Mouse (Mus musculus) heart, embryonic 16.5 days (tissue): Measurements from ENCODE around the gene Gm49721. TPM values are rescaled to one million over a fixed set of nuclear protein-coding genes. Genes with fewer than 3 reads are reported as not detected.
A peak's percentile ranks its signal among the peaks of the same experiment; 100 is the strongest.
"Not testable (repeated sequence)": the region's sequence is repeated elsewhere in the genome, so short reads cannot be mapped to it uniquely, and the experiment has no call there.

ENCODE experiments used
- ATAC-seq: fragments of 200-750 bp; cut with Nextera tagmentation; replicated peaks from 2 replicates; pipeline ENCODE4 v1.8.0; 2017; ENCODE audit warnings: moderate number of reproducible peaks; ENCODE audit not compliant: insufficient read depth, low FRiP score; ENCODE audit errors: extremely low read depth
- H3K27ac ChIP-seq: fragments of 300-500 bp; sonication (generic); 2 replicates; pipeline ENCODE4 v1.5.1; 2014; ENCODE audit warnings: mild to moderate bottlenecking, low read length, control low read depth, moderate library complexity
- H3K27me3 ChIP-seq: fragments of 300-500 bp; sonication (generic); 2 replicates; pipeline ENCODE4 v1.6.1; 2014; ENCODE audit warnings: low read length, mixed read lengths; ENCODE audit not compliant: control insufficient read depth, insufficient read depth
- H3K36me3 ChIP-seq: fragments of 300-500 bp; sonication (generic); 2 replicates; pipeline ENCODE4 v1.6.1; 2014; ENCODE audit not compliant: control insufficient read depth, insufficient read depth
- H3K4me1 ChIP-seq: fragments of 300-500 bp; sonication (generic); 2 replicates; pipeline ENCODE4 v1.6.1; 2014; ENCODE audit warnings: low read length, mixed read lengths; ENCODE audit not compliant: control insufficient read depth, insufficient read depth
- H3K4me2 ChIP-seq: fragments of 300-500 bp; sonication (generic); 2 replicates; pipeline ENCODE4 v1.6.1; 2014; ENCODE audit warnings: low read depth, mild to moderate bottlenecking, control low read depth, low read length
- H3K4me3 ChIP-seq: fragments of 300-500 bp; sonication (generic); 2 replicates; pipeline ENCODE4 v1.5.1; 2014; ENCODE audit warnings: mild to moderate bottlenecking, control low read depth, low read length
- H3K9ac ChIP-seq: fragments of 300-500 bp; sonication (generic); 2 replicates; pipeline ENCODE4 v1.6.1; 2014; ENCODE audit warnings: low read length, control low read depth
- H3K9me3 ChIP-seq: fragments of 300-500 bp; sonication (generic); replicated peaks from 2 replicates; pipeline ENCODE4 v1.6.1; 2016; ENCODE audit warnings: low read length; ENCODE audit not compliant: control insufficient read depth
- WGBS: fragments of 180-500 bp; shearing (Covaris S2); extraction: QIAGEN DNeasy Blood & Tissue Kit; methylation state at CpG from one replicate; pipeline ENCODE4 v1.1.7; 2014; 5-methylcytosine and 5-hydroxymethylcytosine counted together
- polyA plus RNA-seq: library from polyadenylated mRNA; unstranded; fragments of >200 nt; fragmentation: Nextera tagmentation; extraction: Ambion mirVana; gene quantifications from 2 replicates; pipeline ENCODE4 v1.2.1, GENCODE M21; 2015

The Gm49721 gene
- polyA plus RNA-seq, 1 experiment from 2014 or later = 0.05 TPM

GRCm38 (mm10) chr17:6972836-6973396, 5.8 kb upstream of the Gm49721 start:
- not testable (repeated sequence) for H3K4me3 ChIP-seq, H3K9me3 ChIP-seq, H3K36me3 ChIP-seq, H3K4me2 ChIP-seq, H3K27me3 ChIP-seq, H3K9ac ChIP-seq, H3K4me1 ChIP-seq, H3K27ac ChIP-seq, ATAC-seq
- WGBS = 58% methylated on average over 4 of the region's 4 CpGs

GRCm38 (mm10) chr17:6974985-6975384, 3.7 kb upstream of the Gm49721 start:
- not testable (repeated sequence) for H3K27me3 ChIP-seq, H3K4me2 ChIP-seq, H3K36me3 ChIP-seq, H3K9me3 ChIP-seq, H3K4me3 ChIP-seq, H3K4me1 ChIP-seq, H3K9ac ChIP-seq, ATAC-seq, H3K27ac ChIP-seq
- WGBS = 57% methylated on average over 3 of the region's 3 CpGs

GRCm38 (mm10) chr17:6979380-6979779, 676 bp downstream of the Gm49721 start:
- Histone ChIP-seq H3K4me3 (peak overlapping the region; percentile 67), H3K4me2 (peak overlapping the region; percentile 58), H3K9ac (peak overlapping the region; percentile 80)
- H3K4me1 ChIP-seq, ATAC-seq, H3K27me3 ChIP-seq, H3K9me3 ChIP-seq, H3K36me3 ChIP-seq, H3K27ac ChIP-seq: not testable (repeated sequence)
- 18% methylated on average over 5 of the region's 5 CpGs for WGBS

GRCm38 (mm10) chr17:6980144-6980543, 1.4 kb downstream of the Gm49721 start:
- not testable (repeated sequence) for ATAC-seq, H3K9me3 ChIP-seq, H3K4me3 ChIP-seq, H3K9ac ChIP-seq, H3K27ac ChIP-seq, H3K36me3 ChIP-seq, H3K4me2 ChIP-seq, H3K4me1 ChIP-seq, H3K27me3 ChIP-seq
- WGBS = 94% methylated on average over 5 of the region's 8 CpGs

- H3K27me3 ChIP-seq, H3K9ac ChIP-seq, H3K4me3 ChIP-seq, H3K4me1 ChIP-seq, H3K9me3 ChIP-seq, ATAC-seq, H3K27ac ChIP-seq, H3K4me2 ChIP-seq, H3K36me3 ChIP-seq: not testable (repeated sequence)
- WGBS = 94% methylated on average over 1 of the region's 1 CpGs
Measured at GRCm38 (mm10) chr17:6986118-6986517, 7.4 kb downstream of the Gm49721 start.

GRCm38 (mm10) chr17:6995504-6995903, 16.8 kb downstream of the Gm49721 start:
- not testable (repeated sequence) for H3K4me2 ChIP-seq, ATAC-seq, H3K9me3 ChIP-seq, H3K4me1 ChIP-seq, H3K4me3 ChIP-seq, H3K9ac ChIP-seq, H3K27me3 ChIP-seq, H3K36me3 ChIP-seq, H3K27ac ChIP-seq
- no CpG with 5 or more reads among the region's 6 CpGs for WGBS

GRCm38 (mm10) chr17:6996826-6997225, 18.1 kb downstream of the Gm49721 start:
- not testable (repeated sequence) for H3K36me3 ChIP-seq, H3K4me2 ChIP-seq, H3K4me3 ChIP-seq, H3K27ac ChIP-seq, ATAC-seq, H3K27me3 ChIP-seq, H3K9ac ChIP-seq, H3K4me1 ChIP-seq, H3K9me3 ChIP-seq
- WGBS = 81% methylated on average over 8 of the region's 8 CpGs

- not testable (repeated sequence) for H3K9me3 ChIP-seq, H3K27ac ChIP-seq, ATAC-seq, H3K4me2 ChIP-seq, H3K36me3 ChIP-seq, H3K27me3 ChIP-seq, H3K9ac ChIP-seq, H3K4me1 ChIP-seq, H3K4me3 ChIP-seq
- 60% methylated on average over 1 of the region's 7 CpGs for WGBS
Measured at GRCm38 (mm10) chr17:6997778-6998490, 19.2 kb downstream of the Gm49721 start.

- H3K9me3 ChIP-seq, H3K27ac ChIP-seq, H3K4me3 ChIP-seq, H3K4me2 ChIP-seq, H3K27me3 ChIP-seq, H3K9ac ChIP-seq, H3K36me3 ChIP-seq, ATAC-seq, H3K4me1 ChIP-seq: not testable (repeated sequence)
- 70% methylated on average over 8 of the region's 12 CpGs for WGBS
Measured at GRCm38 (mm10) chr17:7001790-7002585, 23.3 kb downstream of the Gm49721 start.
